Mouse (Mus musculus) erythroblast, embryonic 14.5 days (primary cell): Measurements from ENCODE around the gene Rcl1.

Source experiments
- GATA1 ChIP-seq: IDR thresholded peaks from 2 replicates; pipeline ENCODE4 v1.6.1; 2012; ENCODE audit warnings: low read length, inconsistent platforms, mixed read lengths
- TAL1 ChIP-seq: IDR thresholded peaks from 3 replicates; pipeline ENCODE4 v1.6.1; 2012; ENCODE audit warnings: low read length, inconsistent platforms, mixed read lengths

- TF ChIP-seq GATA1 = no peak
- TF ChIP-seq TAL1 = no peak
These were observed 57.3 kb downstream of the Rcl1 start for GRCm38 (mm10) chr19:29158486-29158885.
